Mouse (Mus musculus): ENCODE measurements around the gene Rassf7. TPM values are rescaled to one million over a fixed set of nuclear protein-coding genes. Genes with fewer than 3 reads are reported as not detected.

Rassf7 gene
- total and polyA plus RNA-seq, 3 experiments = 4.9 to 51.8 (median 16.8) TPM

DNA sequence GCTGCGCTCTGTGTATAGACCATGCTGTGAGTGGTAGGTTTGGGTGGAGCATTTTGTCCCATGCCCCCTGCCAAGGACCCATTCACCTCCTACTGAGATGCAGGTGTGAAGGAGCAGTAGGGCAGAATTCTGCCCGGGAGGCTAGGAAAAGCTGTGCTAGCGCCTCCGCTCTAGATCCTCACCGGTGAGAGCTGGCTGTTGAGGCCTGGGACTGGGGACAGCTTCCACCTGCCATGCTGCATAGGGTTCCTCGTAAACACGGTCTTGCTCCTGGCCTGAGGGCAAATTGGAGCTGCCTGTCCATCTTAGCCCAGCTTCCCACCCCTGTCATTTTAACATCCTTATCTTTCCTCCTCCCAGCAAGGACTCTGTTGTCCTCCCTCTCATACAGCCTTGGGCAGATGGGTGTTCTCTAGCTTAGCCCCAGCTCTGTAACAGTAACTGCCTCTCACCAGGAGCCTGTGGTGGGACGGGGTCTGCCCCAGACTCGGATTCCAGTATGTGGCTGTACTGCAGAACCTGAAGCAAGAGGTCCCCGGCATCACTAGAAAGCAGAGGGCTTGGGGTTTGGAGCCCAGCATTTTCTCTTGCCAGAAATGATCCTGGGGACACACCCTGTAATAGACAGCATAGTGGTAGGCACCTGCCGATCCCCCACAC is 48.5 kb downstream of the Rassf7 start:
- ATAC-seq (ENCODE audit: extremely low read depth, insufficient number of reproducible peaks, low FRiP score, poor library complexity, severe bottlenecking) = no peak
- no peak for DNase-seq (ENCODE audit: low spot score)
- Histone ChIP-seq H3K9me3 (replicated peaks) (no peaks in the 10 kb centered on the region), H3K36me3 (replicated peaks) (peaks cover 64% of the 10 kb centered on the region), H3K4me3 (ENCODE audit: low read depth, low read length) (no peak overlapping the region), H3K27me3 (ENCODE audit: insufficient read depth, low read length) (peaks cover 6% of the 10 kb centered on the region; the same call in 1 of the 2 replicates), H3K4me1 (ENCODE audit: insufficient read depth, low read depth, low read length) (peaks cover 42% of the 10 kb centered on the region)
- TF ChIP-seq POLR2AphosphoS5 (IDR thresholded peaks at IDR 0.05; ENCODE audit: insufficient replicate concordance, low read depth, low read length) (no peak), GATA2 (IDR thresholded peaks at IDR 0.05; ENCODE audit: borderline replicate concordance, low read depth, low read length) (no peak), CTCF (IDR thresholded peaks at IDR 0.05; ENCODE audit: low read depth, low read length) (no peak), TAL1 (conservative IDR thresholded peaks at IDR 0.05; ENCODE audit: low read depth, low read length) (no peak), GATA1 (IDR thresholded peaks at IDR 0.05; ENCODE audit: borderline replicate concordance, low read length) (no peak)

DNA sequence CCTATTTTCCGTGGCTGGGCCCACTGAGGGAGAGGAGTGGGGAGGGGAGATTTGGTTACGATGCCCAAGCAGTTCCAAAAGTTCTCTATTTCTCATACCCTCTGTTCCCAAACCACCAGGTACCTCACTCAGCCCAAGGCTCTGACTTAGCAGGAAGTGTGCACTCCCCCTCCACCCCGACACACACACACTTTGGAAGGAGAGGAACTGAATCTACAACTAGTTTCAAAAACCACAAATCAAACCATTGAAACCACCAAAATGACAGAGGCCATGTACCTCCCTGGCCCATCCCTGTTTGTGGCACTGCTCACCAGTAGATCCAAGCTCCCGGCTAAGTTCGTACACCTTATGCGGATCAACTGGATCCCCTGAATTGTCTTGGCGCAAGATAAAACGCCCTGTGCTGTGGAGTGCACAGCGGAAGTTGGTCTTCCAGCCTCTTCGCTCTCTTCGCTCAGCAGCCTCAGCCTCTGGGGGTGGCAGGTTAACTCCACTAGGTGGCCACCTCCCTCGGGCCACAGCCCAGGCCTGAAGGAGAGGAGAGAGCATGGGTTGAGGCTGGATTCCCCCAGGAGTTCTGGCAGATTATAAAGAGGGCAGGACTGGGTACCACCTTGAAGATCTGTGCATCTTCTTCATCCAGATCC is 49.2 kb downstream of the Rassf7 start:
- Histone ChIP-seq H3K9me3 (replicated peaks) (no peaks in the 10 kb centered on the region), H3K4me1 (ENCODE audit: insufficient read depth, low read depth, low read length) (peaks cover 48% of the 10 kb centered on the region), H3K27me3 (ENCODE audit: insufficient read depth, low read length) (peaks cover 13% of the 10 kb centered on the region; the same call in 1 of the 2 replicates), H3K36me3 (replicated peaks) (peaks cover 57% of the 10 kb centered on the region), H3K4me3 (ENCODE audit: low read depth, low read length) (peak overlapping the region; percentile 76; the same call in 1 of the 2 replicates)
- DNase-seq (ENCODE audit: low spot score) = no peak
- ATAC-seq (ENCODE audit: extremely low read depth, insufficient number of reproducible peaks, low FRiP score, poor library complexity, severe bottlenecking) = no peak
- no peak for TF ChIP-seq TAL1 (conservative IDR thresholded peaks at IDR 0.05; ENCODE audit: low read depth, low read length)
- no peak for TF ChIP-seq POLR2AphosphoS5 (IDR thresholded peaks at IDR 0.05; ENCODE audit: insufficient replicate concordance, low read depth, low read length)
- no peak for TF ChIP-seq CTCF (IDR thresholded peaks at IDR 0.05; ENCODE audit: low read depth, low read length)
- TF ChIP-seq GATA1 (IDR thresholded peaks at IDR 0.05; ENCODE audit: borderline replicate concordance, low read length) = no peak
- no peak for TF ChIP-seq GATA2 (IDR thresholded peaks at IDR 0.05; ENCODE audit: borderline replicate concordance, low read depth, low read length)

DNA sequence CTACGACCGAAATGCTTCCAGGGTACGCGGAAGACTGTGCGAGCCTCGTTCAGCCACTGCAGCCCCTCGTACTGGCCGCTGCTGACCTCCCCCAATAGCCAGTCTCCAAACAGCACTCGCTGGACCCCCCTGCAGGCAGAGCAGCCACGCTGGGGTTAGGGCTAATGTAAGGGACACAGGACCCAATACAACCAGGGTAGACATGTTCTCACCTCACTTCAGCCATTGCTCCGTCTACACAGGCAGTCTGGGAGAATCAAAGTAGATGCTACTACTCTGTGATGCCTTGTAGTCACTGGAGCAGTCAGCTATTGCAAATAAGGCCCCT is 49.7 kb downstream of the Rassf7 start:
- Histone ChIP-seq H3K36me3 (replicated peaks) (peaks cover 52% of the 10 kb centered on the region), H3K4me3 (ENCODE audit: low read depth, low read length) (peak overlapping the region; percentile 76; the same call in 1 of the 2 replicates), H3K4me1 (ENCODE audit: insufficient read depth, low read depth, low read length) (peaks cover 48% of the 10 kb centered on the region), H3K9me3 (replicated peaks) (no peaks in the 10 kb centered on the region), H3K27me3 (ENCODE audit: insufficient read depth, low read length) (peaks cover 13% of the 10 kb centered on the region; the same call in 1 of the 2 replicates)
- ATAC-seq (ENCODE audit: extremely low read depth, insufficient number of reproducible peaks, low FRiP score, poor library complexity, severe bottlenecking) = no peak
- no peak for DNase-seq (ENCODE audit: low spot score)
- TF ChIP-seq TAL1 (conservative IDR thresholded peaks at IDR 0.05; ENCODE audit: low read depth, low read length) = no peak
- no peak for TF ChIP-seq POLR2AphosphoS5 (IDR thresholded peaks at IDR 0.05; ENCODE audit: insufficient replicate concordance, low read depth, low read length)

DNA sequence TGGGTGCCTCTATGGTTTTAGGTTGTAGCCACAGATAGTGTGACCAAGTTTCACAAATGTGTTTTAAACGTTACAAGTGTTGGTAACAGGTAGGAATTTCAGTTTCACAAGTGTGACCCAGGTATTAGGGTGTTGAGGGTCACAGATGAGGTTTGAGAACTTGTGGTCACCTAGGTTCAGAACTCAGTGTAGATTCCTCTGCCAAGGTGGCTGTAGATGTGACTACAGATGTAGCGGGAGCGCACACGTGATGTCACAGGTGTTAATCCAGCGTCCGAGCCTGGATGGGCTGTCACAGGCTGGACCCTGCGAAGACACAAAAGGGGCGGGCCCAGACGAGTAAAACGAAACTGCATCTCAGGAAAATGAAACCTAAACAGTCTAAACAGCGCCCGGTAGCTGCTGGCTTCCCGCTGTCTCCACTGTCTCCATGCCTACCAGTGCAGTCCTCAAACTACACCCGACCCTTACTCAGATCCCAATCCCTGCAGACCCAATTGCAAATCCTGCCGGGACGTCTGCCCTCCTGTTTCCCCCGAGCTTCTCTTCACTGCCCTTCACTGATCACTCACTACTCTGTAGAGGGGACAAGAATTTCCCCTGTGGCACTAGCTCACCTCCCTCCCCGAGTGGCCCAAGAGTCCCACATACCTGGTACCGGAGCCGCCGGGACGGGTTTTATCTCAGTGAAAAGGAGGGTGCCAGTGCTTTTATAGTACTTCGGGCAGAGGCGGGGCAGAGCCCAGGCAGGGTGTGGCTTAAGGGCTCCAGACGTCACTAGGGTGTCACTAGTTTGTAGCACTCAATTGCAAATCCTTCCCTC is 50.3 kb downstream of the Rassf7 start, which contains the start of gene Irf7:
Irf7 (minus strand) TSS at position 743 of the 823 bp plus-strand sequence.
- Histone ChIP-seq H3K27me3 (ENCODE audit: insufficient read depth, low read length) (peaks cover 13% of the 10 kb centered on the region), H3K9me3 (replicated peaks) (no peaks in the 10 kb centered on the region), H3K4me3 (ENCODE audit: low read depth, low read length) (peak within 1 kb of the TSS; percentile 76), H3K4me1 (ENCODE audit: insufficient read depth, low read depth, low read length) (peaks cover 48% of the 10 kb centered on the region), H3K36me3 (replicated peaks) (peaks cover 46% of the 10 kb centered on the region)
- TF ChIP-seq TAL1 (conservative IDR thresholded peaks at IDR 0.05; ENCODE audit: low read depth, low read length) (no peak), POLR2AphosphoS5 (IDR thresholded peaks at IDR 0.05; ENCODE audit: insufficient replicate concordance, low read depth, low read length) (peak; percentile 33; the same call in 1 of the 2 replicates)
- DNase-seq (ENCODE audit: low spot score) = peak; percentile 75
- peak; percentile 69; the same call in 1 of the 2 replicates for ATAC-seq (ENCODE audit: extremely low read depth, insufficient number of reproducible peaks, low FRiP score, poor library complexity, severe bottlenecking)

Other genes with a start within 250 kb of the Rassf7 start
Only the 20 nearest of the 29 such genes appear.
- not detected in 2 replicates for gene Ifitm6, start 197.9 kb upstream of the Rassf7 start, total RNA-seq (2014; fragmentation: Nextera tagmentation)
- not detected in 2 replicates for gene Ifitm6, start 197.9 kb upstream of the Rassf7 start, total RNA-seq (2017)
- gene Ifitm6, start 197.9 kb upstream of the Rassf7 start, polyA plus RNA-seq (2012) = not detected in 2 replicates
- gene Gm17387, start 186.7 kb upstream of the Rassf7 start, total RNA-seq (2014; fragmentation: Nextera tagmentation) = not detected in 2 replicates
- gene Gm17387, start 186.7 kb upstream of the Rassf7 start, total RNA-seq (2017) = not detected in 2 replicates
- gene Gm17387, start 186.7 kb upstream of the Rassf7 start, polyA plus RNA-seq (2012) = not detected in 2 replicates
- not detected in 2 replicates for gene B4galnt4, start 154.8 kb upstream of the Rassf7 start, total RNA-seq (2014; fragmentation: Nextera tagmentation)
- gene B4galnt4, start 154.8 kb upstream of the Rassf7 start, total RNA-seq (2017) = 0.06 TPM in 1 of 2 replicates, not detected in the other
- not detected in 2 replicates for gene B4galnt4, start 154.8 kb upstream of the Rassf7 start, polyA plus RNA-seq (2012)
- gene Pkp3, start 137.6 kb upstream of the Rassf7 start, total RNA-seq (2014; fragmentation: Nextera tagmentation) = not detected in 2 replicates
- gene Pkp3, start 137.6 kb upstream of the Rassf7 start, total RNA-seq (2017) = not detected in 2 replicates
- gene Pkp3, start 137.6 kb upstream of the Rassf7 start, polyA plus RNA-seq (2012) = not detected in 2 replicates
- gene Sigirr, start 115.3 kb upstream of the Rassf7 start, total RNA-seq (2014; fragmentation: Nextera tagmentation) = 2.9 and 6.7 TPM in 2 replicates
- 6.1 and 8.6 TPM in 2 replicates for gene Sigirr, start 115.3 kb upstream of the Rassf7 start, total RNA-seq (2017)
- 6.2 and 6.9 TPM in 2 replicates for gene Sigirr, start 115.3 kb upstream of the Rassf7 start, polyA plus RNA-seq (2012)
- 0.23 TPM in 1 of 2 replicates, not detected in the other for gene Ano9, start 98.1 kb upstream of the Rassf7 start, total RNA-seq (2014; fragmentation: Nextera tagmentation)
- gene Ano9, start 98.1 kb upstream of the Rassf7 start, total RNA-seq (2017) = 0.06 and 1.7 TPM in 2 replicates
- gene Ano9, start 98.1 kb upstream of the Rassf7 start, polyA plus RNA-seq (2012) = not detected in 2 replicates
- gene Ptdss2, start 93.5 kb upstream of the Rassf7 start, total RNA-seq (2014; fragmentation: Nextera tagmentation) = 10.2 and 43.3 TPM in 2 replicates
- 3.9 and 4.5 TPM in 2 replicates for gene Ptdss2, start 93.5 kb upstream of the Rassf7 start, total RNA-seq (2017)
- gene Ptdss2, start 93.5 kb upstream of the Rassf7 start, polyA plus RNA-seq (2012) = 29.4 and 45.3 TPM in 2 replicates
- 14.7 and 16.3 TPM in 2 replicates for gene Rnh1, start 43.0 kb upstream of the Rassf7 start, total RNA-seq (2014; fragmentation: Nextera tagmentation)
- gene Rnh1, start 43.0 kb upstream of the Rassf7 start, total RNA-seq (2017) = 40.6 and 51.8 TPM in 2 replicates
- gene Rnh1, start 43.0 kb upstream of the Rassf7 start, polyA plus RNA-seq (2012) = 3.0 and 12.6 TPM in 2 replicates
- 30.3 and 32.7 TPM in 2 replicates for gene Hras, start 21.9 kb upstream of the Rassf7 start, total RNA-seq (2014; fragmentation: Nextera tagmentation)
- gene Hras, start 21.9 kb upstream of the Rassf7 start, total RNA-seq (2017) = 29.3 and 31.5 TPM in 2 replicates
- 31.1 and 38.9 TPM in 2 replicates for gene Hras, start 21.9 kb upstream of the Rassf7 start, polyA plus RNA-seq (2012)
- 2.3 and 2.8 TPM in 2 replicates for gene Lrrc56, start 21.7 kb upstream of the Rassf7 start, total RNA-seq (2014; fragmentation: Nextera tagmentation)
- gene Lrrc56, start 21.7 kb upstream of the Rassf7 start, total RNA-seq (2017) = 1.3 and 2.7 TPM in 2 replicates
- 3.3 and 4.0 TPM in 2 replicates for gene Lrrc56, start 21.7 kb upstream of the Rassf7 start, polyA plus RNA-seq (2012)
- gene Lmntd2, start 1.8 kb upstream of the Rassf7 start, total RNA-seq (2014; fragmentation: Nextera tagmentation) = 1.6 and 2.2 TPM in 2 replicates
- 0.52 and 0.93 TPM in 2 replicates for gene Lmntd2, start 1.8 kb upstream of the Rassf7 start, total RNA-seq (2017)
- 0.42 and 0.49 TPM in 2 replicates for gene Lmntd2, start 1.8 kb upstream of the Rassf7 start, polyA plus RNA-seq (2012)
- 73.1 and 77.4 TPM in 2 replicates for gene Phrf1, start 12.9 kb downstream of the Rassf7 start, total RNA-seq (2014; fragmentation: Nextera tagmentation)
- gene Phrf1, start 12.9 kb downstream of the Rassf7 start, total RNA-seq (2017) = 45.1 and 61.4 TPM in 2 replicates
- 159 and 173 TPM in 2 replicates for gene Phrf1, start 12.9 kb downstream of the Rassf7 start, polyA plus RNA-seq (2012)
- 1.6 and 2.5 TPM in 2 replicates for gene Irf7, start 50.6 kb downstream of the Rassf7 start, total RNA-seq (2014; fragmentation: Nextera tagmentation)
- gene Irf7, start 50.6 kb downstream of the Rassf7 start, total RNA-seq (2017) = 6.2 and 6.8 TPM in 2 replicates
- 12.9 and 17.6 TPM in 2 replicates for gene Irf7, start 50.6 kb downstream of the Rassf7 start, polyA plus RNA-seq (2012)
- gene Cdhr5, start 60.9 kb downstream of the Rassf7 start, total RNA-seq (2014; fragmentation: Nextera tagmentation) = not detected in 2 replicates
- 0.05 TPM in 1 of 2 replicates, not detected in the other for gene Cdhr5, start 60.9 kb downstream of the Rassf7 start, total RNA-seq (2017)
- not detected in 2 replicates for gene Cdhr5, start 60.9 kb downstream of the Rassf7 start, polyA plus RNA-seq (2012)
- gene Sct, start 63.3 kb downstream of the Rassf7 start, total RNA-seq (2014; fragmentation: Nextera tagmentation) = not detected in 2 replicates
- gene Sct, start 63.3 kb downstream of the Rassf7 start, total RNA-seq (2017) = not detected in 2 replicates
- gene Sct, start 63.3 kb downstream of the Rassf7 start, polyA plus RNA-seq (2012) = not detected in 2 replicates
- not detected in 2 replicates for gene Drd4, start 76.1 kb downstream of the Rassf7 start, total RNA-seq (2014; fragmentation: Nextera tagmentation)
- 0.38 TPM in 1 of 2 replicates, not detected in the other for gene Drd4, start 76.1 kb downstream of the Rassf7 start, total RNA-seq (2017)
- gene Drd4, start 76.1 kb downstream of the Rassf7 start, polyA plus RNA-seq (2012) = not detected in 2 replicates
- gene Deaf1, start 111.8 kb downstream of the Rassf7 start, total RNA-seq (2014; fragmentation: Nextera tagmentation) = 35.3 and 41.2 TPM in 2 replicates
- 22.9 and 27.0 TPM in 2 replicates for gene Deaf1, start 111.8 kb downstream of the Rassf7 start, total RNA-seq (2017)
- 55.8 and 61.7 TPM in 2 replicates for gene Deaf1, start 111.8 kb downstream of the Rassf7 start, polyA plus RNA-seq (2012)
- 22.5 and 24.4 TPM in 2 replicates for gene Tmem80, start 111.9 kb downstream of the Rassf7 start, total RNA-seq (2014; fragmentation: Nextera tagmentation)
- 18.0 and 18.3 TPM in 2 replicates for gene Tmem80, start 111.9 kb downstream of the Rassf7 start, total RNA-seq (2017)
- 8.4 and 9.0 TPM in 2 replicates for gene Tmem80, start 111.9 kb downstream of the Rassf7 start, polyA plus RNA-seq (2012)
- gene Eps8l2, start 123.0 kb downstream of the Rassf7 start, total RNA-seq (2014; fragmentation: Nextera tagmentation) = not detected in 2 replicates
- gene Eps8l2, start 123.0 kb downstream of the Rassf7 start, total RNA-seq (2017) = 0.33 TPM in 1 of 2 replicates, not detected in the other
- not detected in 2 replicates for gene Eps8l2, start 123.0 kb downstream of the Rassf7 start, polyA plus RNA-seq (2012)
- 59.1 and 68.2 TPM in 2 replicates for gene Taldo1, start 176.3 kb downstream of the Rassf7 start, total RNA-seq (2014; fragmentation: Nextera tagmentation)
- 514 and 659 TPM in 2 replicates for gene Taldo1, start 176.3 kb downstream of the Rassf7 start, total RNA-seq (2017)
- 207 and 336 TPM in 2 replicates for gene Taldo1, start 176.3 kb downstream of the Rassf7 start, polyA plus RNA-seq (2012)

Data from G1E (cell line).